Mouse (Mus musculus): ENCODE results near the gene Klrb1b. TPM values are rescaled to one million over a fixed set of nuclear protein-coding genes. Genes with fewer than 3 reads are reported as not detected.
"Not testable (repeated sequence)": the region's sequence is repeated elsewhere in the genome, so short reads cannot be mapped to it uniquely, and the experiment has no call there.

The Klrb1b gene
- polyA plus RNA-seq, 1 experiment: not detected

DNA sequence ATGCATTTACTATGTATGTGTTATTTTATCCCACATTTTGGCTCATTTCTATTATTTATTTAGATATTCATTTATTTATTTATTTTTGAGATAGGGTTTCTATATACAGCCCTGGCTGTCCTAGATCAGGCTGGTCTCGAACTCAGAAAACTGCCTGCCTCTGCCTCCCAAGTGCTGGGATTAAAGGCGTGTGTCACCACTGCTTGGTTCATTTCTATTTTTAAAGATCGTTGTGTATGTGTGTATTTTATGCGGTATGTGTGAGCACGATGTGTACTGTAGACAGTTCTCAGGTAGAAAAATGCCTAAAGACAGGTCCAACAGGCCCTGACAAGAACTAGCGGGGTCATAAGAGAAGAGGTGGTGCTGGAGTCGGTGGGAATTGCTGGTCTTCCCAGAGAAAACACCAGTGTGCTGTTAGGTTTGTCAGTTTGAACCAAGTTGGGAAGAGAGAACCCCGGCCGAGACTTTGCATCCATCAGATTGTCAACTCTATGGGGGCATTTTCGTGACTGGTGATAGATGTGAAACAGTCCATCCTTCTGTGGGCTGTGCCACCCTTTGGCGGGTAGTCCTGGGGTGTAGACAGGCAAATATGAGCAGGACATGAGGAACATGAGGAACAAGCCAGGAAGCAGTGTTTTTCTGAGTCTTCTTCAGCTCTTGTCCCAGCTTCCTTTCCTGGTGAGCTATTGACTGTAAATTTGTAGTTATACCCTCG lies 28.8 kb downstream of the Klrb1b start:
- no peak for DNase-seq (ENCODE audit: low read depth)
- no peak for TF ChIP-seq POLR2A (IDR thresholded peaks at IDR 0.05; ENCODE audit: borderline replicate concordance, extremely low read depth, insufficient read depth, insufficient read length, poor library complexity, severe bottlenecking)
- no peak for TF ChIP-seq CTCF (IDR thresholded peaks at IDR 0.05; ENCODE audit: borderline replicate concordance, extremely low read depth, insufficient read depth, insufficient read length)

DNA sequence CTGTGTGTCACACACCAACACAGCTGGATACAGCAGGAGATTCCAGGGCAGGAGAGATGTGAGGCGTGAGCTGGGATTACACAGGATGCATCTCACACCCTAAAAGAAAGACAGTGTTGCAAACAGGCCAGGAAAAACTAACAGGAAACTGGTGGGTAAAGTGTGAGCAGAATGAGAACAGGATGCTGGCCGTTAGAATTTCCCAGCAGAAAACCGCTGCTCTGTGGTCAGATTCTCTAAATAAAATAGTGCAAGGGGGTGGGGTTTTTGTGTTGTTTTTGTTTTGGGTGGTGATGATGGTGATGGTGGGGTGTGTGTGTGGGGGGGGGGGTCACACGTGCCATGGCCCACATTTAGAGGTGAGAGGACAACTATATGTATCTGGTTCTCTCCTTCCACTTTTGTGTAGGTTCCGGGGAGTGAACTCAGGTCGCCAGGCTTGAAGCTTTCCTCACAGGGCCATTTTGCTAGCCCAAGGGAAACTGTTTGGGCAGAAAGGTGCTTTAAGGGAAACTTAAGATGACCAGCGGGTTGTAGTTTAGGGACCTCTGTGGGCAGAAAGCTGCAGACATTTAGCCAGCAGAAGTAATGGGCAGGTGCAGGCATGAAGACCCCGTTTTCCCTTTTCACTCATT lies 29.7 kb downstream of the Klrb1b start:
- DNase-seq (ENCODE audit: low read depth): no peak
- TF ChIP-seq CTCF (IDR thresholded peaks at IDR 0.05; ENCODE audit: borderline replicate concordance, extremely low read depth, insufficient read depth, insufficient read length): no peak
- TF ChIP-seq POLR2A (IDR thresholded peaks at IDR 0.05; ENCODE audit: borderline replicate concordance, extremely low read depth, insufficient read depth, insufficient read length, poor library complexity, severe bottlenecking): no peak

DNA sequence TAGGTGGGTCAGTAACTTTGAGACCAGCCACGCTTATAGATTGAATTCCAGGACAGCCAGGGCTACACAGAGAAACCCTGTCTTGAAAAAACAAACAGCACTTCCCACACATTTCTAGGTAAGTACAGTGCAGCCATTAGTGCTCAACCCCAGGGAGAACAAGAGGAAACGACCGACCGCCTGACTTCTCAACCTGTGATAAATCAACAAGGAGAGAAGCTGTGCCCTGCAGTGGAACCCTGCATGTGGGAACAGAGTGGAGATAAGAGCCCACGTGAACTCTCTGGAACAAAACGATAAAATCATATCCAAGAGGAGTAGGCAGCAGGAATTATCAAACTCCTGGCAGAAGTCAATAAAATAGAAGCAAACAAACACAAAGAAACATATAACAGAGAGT lies 32.4 kb downstream of the Klrb1b start:
- TF ChIP-seq CTCF (IDR thresholded peaks at IDR 0.05; ENCODE audit: borderline replicate concordance, extremely low read depth, insufficient read depth, insufficient read length) (no peak), POLR2A (IDR thresholded peaks at IDR 0.05; ENCODE audit: borderline replicate concordance, extremely low read depth, insufficient read depth, insufficient read length, poor library complexity, severe bottlenecking) (no peak)
- no peak for DNase-seq (ENCODE audit: low read depth)

DNA sequence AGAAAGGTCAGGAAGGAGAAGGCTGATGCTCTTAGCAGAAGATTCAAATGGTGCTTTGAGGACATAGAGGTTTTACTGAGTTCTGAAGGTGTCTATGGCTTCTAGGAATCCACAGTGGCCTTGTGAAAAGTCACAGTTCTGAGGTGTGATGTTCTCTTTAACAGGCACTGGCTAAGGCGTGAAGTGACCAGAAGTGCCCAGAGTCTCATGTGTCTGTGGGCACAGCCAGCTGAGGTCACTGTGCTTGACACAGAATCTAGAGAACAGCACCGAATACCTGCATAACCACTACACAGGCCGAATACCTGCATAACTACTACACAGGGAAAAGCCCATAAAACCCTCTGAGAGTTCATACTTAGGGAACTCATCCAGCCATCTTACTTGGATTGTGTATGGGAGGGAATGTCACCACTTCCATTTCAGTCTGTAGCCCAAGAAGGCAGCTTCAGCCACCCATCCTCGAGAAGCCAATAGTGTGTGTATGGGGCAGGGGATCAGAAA lies 35.6 kb downstream of the Klrb1b start:
- not testable (repeated sequence) for DNase-seq (ENCODE audit: low read depth)

DNA sequence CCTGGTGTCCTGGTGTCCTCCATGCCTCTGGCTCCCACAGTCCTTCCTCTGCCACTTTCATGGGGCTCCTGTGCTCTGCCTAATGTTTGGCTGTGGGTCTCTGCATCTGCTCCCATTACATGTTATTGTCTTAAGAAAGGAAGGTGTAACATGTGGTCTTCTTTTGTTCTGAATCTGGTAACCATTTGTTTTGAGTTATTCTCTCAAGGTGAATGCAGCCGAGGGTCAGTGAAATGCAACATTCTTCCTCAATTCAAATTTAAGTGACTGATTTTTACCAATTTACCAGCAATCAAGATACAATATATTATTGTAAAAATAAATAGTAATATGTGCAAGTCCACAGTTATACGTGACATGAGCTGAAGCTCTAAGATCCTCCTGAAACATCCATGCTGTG lies 37.0 kb downstream of the Klrb1b start, which contains the start of gene Klrb1c:
TSS of gene Klrb1c (minus strand) at position 101 of the 400 bp plus-strand sequence.
- no peak for TF ChIP-seq POLR2A (IDR thresholded peaks at IDR 0.05; ENCODE audit: borderline replicate concordance, extremely low read depth, insufficient read depth, insufficient read length, poor library complexity, severe bottlenecking)
- no peak for DNase-seq (ENCODE audit: low read depth)

DNA sequence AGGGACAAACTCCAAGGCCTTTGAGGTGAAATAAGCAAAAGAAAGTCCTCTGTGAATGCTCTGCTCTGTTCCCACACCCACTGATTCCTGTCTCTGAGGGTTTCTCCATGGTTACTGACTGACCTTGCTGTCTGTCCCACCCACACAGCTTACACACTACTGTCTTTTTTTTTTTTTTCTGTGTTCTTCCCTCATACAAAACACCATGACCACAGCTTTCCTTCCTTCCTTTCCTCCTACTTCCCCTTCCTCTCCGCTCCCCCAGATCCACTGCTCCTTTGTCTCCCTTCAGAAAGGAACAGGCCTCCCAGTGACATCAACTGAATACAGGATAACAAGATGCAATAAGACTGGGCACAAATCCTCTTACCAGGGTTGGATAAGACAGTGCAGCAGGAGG lies 37.6 kb downstream of the Klrb1b start:
- no peak for TF ChIP-seq CTCF (IDR thresholded peaks at IDR 0.05; ENCODE audit: borderline replicate concordance, extremely low read depth, insufficient read depth, insufficient read length)
- TF ChIP-seq POLR2A (IDR thresholded peaks at IDR 0.05; ENCODE audit: borderline replicate concordance, extremely low read depth, insufficient read depth, insufficient read length, poor library complexity, severe bottlenecking): no peak
- DNase-seq (ENCODE audit: low read depth): no peak

DNA sequence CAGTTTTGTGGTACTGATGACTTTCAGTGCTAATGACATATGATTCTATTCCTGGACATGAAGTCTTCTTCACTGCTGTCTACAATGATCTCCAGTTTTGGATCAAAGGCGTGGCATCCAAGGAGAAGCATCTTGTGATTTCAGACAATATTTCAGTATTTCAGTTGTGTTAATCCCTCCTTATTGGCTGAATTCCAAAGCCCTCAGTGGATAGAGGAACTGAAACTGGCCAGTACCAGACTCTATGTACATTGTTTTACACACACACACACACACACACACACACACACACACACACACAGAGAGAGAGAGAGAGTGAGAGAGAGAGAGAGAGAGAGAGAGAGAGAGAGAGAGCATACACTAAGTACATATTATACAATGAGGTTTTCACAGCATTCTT lies 39.7 kb downstream of the Klrb1b start:
- not testable (repeated sequence) for DNase-seq (ENCODE audit: low read depth)

DNA sequence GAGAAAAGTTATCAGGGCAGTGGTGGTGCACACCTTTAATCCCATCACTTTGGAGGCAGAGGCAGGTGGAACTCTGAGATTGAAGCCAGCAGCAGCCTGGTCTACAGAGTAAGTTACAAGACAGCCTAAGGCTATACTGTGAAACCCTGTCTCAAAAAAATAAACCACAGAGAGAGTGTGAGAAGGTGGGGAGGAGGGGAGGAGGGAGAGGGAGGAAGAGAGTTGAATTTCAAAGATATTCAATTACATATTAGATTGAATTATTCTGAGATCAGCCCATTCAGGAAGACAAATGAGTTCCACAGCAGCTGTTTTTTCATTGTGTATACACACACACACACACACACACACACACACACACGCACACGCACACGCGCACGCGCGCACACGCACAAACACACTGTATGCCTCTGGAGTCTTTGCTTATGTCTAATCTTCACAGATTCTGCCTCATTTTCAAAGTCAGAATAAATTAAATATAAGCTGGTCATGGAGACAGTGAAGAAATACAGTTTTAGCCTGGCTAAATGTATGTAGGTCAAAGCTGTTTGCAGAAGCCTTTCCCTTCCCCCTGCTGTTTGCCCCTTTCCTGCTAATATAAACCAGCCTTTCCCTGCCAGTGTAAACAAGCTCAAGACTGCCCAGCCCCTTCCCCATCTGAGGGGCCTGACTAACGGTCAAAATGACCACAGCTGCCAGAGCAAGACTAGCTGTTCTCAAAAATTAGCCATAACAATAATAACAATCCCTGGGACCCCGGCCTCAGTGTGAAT lies 56.5 kb downstream of the Klrb1b start:
- no peak for TF ChIP-seq POLR2A (IDR thresholded peaks at IDR 0.05; ENCODE audit: borderline replicate concordance, extremely low read depth, insufficient read depth, insufficient read length, poor library complexity, severe bottlenecking)
- no peak for TF ChIP-seq CTCF (IDR thresholded peaks at IDR 0.05; ENCODE audit: borderline replicate concordance, extremely low read depth, insufficient read depth, insufficient read length)
- peak; percentile 35 for DNase-seq (ENCODE audit: low read depth)

DNA sequence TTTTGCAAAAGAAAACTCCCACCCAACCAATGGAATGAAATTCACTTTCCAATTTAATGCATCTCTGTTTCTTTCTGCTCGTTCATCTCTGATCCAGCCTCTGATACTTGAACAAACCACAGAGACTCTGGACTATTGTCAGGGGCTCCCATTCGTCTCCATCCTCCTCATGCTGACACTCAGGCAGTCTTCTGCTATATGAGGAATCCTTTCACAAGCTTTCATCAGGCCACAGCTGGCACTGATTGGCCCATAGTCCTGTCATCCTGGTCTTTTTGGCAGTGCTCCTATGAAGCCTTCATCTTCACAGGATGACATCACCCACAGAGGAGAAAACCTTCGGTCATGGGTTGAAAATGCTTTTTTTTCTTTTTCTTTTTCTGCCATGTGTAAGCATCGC lies 58.1 kb downstream of the Klrb1b start:
- TF ChIP-seq POLR2A (IDR thresholded peaks at IDR 0.05; ENCODE audit: borderline replicate concordance, extremely low read depth, insufficient read depth, insufficient read length, poor library complexity, severe bottlenecking): no peak
- TF ChIP-seq CTCF (IDR thresholded peaks at IDR 0.05; ENCODE audit: borderline replicate concordance, extremely low read depth, insufficient read depth, insufficient read length): no peak
- no peak for DNase-seq (ENCODE audit: low read depth)

DNA sequence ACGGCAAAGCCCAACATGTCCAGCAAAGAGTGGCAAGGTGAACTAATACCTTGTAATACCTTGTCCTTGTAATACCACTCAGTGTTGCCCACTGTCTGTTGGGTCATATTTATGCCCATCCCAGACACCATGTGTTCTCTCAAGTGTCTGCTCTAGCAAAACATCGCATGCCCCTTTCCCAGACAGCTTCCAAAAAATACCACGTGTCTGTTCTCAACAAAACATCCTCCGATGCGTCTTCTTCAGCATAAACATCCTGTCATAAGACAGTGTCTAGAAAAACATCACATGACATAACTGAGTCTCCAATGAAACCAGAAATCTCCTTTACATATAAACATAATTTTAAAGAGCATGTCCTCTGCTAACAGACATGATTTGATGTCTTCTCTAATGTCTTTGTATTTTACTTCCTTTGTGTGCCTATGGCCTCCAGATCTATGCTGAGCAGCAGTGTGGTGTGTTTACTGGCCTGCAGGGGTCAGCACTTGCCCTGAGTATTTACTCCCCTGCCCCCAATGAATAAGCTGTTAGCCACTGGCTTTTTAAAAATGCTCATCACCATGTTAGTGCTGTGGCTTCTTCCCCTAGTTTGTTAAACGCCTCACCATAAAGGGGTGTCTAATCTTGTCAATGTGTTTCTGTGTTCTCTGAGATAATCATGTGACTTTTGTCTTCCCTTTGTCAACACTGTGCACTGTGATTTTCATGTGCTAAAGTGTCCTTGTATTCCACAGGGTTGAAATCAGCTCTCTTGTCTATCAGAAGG lies 59.5 kb downstream of the Klrb1b start:
- TF ChIP-seq CTCF (IDR thresholded peaks at IDR 0.05; ENCODE audit: borderline replicate concordance, extremely low read depth, insufficient read depth, insufficient read length): peak; percentile 54; the same call in 1 of the 2 replicates
- DNase-seq (ENCODE audit: low read depth): peak; percentile 83

DNA sequence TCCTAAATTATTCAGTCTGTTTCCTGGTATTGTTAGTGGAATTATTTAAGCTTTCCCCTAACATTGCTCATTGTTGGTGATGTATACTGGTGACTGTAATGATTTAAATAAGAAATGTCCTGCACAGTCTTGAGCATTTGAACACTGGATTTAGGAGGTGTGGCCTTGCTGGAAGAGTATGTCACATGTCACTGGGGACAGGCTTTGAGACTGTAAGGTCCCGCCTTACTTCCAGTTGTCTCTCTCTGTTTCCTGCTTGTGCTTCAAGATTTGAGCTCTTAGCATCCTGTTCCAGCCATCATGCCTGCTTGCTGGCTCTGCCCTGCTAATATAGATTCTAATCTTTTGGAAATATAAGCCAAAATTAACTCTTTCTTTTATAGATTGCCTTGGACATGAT lies 60.9 kb downstream of the Klrb1b start:
- no peak for TF ChIP-seq POLR2A (IDR thresholded peaks at IDR 0.05; ENCODE audit: borderline replicate concordance, extremely low read depth, insufficient read depth, insufficient read length, poor library complexity, severe bottlenecking)
- no peak for TF ChIP-seq CTCF (IDR thresholded peaks at IDR 0.05; ENCODE audit: borderline replicate concordance, extremely low read depth, insufficient read depth, insufficient read length)
- DNase-seq (ENCODE audit: low read depth): no peak
